ENCODE assay signal across 30 mouse cellular contexts in the genomic region with DNA sequence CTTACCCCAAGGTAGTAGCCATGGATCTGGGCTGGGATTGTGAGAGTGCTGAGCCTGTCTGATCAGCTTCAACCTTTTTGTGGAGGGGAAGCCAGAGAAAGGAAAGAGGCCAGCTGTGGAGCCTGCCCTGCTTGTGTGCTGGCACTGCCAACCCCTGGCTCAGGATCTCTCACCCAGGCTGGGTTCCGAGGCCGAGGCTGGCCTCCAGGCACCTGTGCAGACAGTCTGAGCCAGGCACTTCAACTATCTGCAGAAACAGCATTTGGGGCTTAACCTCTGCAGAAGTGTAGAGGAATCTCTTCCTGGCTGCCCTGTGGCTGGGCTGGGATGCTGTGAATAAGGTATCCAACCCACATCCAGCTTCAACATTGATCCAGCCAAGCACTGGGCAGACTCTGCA. TPM values are rescaled to one million over a fixed set of nuclear protein-coding genes. Genes with fewer than 3 reads are reported as not detected.
"Had no signal": no experiment of that assay in that cellular context is flagged by ENCODE, and none has a peak within 500 bp of the region (broad histone marks: within the 10 kb centered on the region; RNA-seq: fewer than 3 reads in every experiment).

No protein-coding gene starts in this region.

- DNase-seq: left cerebral cortex, postnatal 4 days; liver; liver, embryonic 13.5 days; liver, postnatal 0 days; lung, adult 18-20 months; lung, adult 2 months; lung, embryonic 14.5 days; lung, postnatal 10 days; lung, postnatal 36 days; lung, postnatal 4 days; midbrain, embryonic 14.5 days had no signal

- H3K4me3 ChIP-seq: limb, embryonic 10.5 days; limb, embryonic 12.5 days; limb, embryonic 13.5 days; limb, embryonic 15.5 days; liver, embryonic 12.5 days; liver, embryonic 13.5 days; liver, embryonic 15.5 days; lung, embryonic 15.5 days; megakaryocyte, embryonic 14.5 days; midbrain, embryonic 10.5 days; midbrain, embryonic 12.5 days; midbrain, embryonic 13.5 days; midbrain, embryonic 15.5 days; myocyte; neural tube, embryonic 12.5 days; neural tube, embryonic 13.5 days had no signal

- H3K27ac ChIP-seq: limb, embryonic 10.5 days; limb, embryonic 12.5 days; limb, embryonic 13.5 days; limb, embryonic 15.5 days; liver, embryonic 12.5 days; liver, embryonic 13.5 days; liver, embryonic 14.5 days; liver, embryonic 15.5 days; lung, embryonic 15.5 days; macrophage; midbrain, embryonic 10.5 days; midbrain, embryonic 12.5 days; midbrain, embryonic 13.5 days; midbrain, embryonic 15.5 days; neural tube, embryonic 12.5 days; neural tube, embryonic 13.5 days had no signal

RNA-seq across cellular contexts. Expression of gene Ebf3, which starts 19.7 kb away (rescaled TPM):
- total RNA-seq: megakaryocyte-erythroid progenitor cell, adult 5-6 weeks; monocyte, adult 5-6 weeks had no signal
